Mouse (Mus musculus) thymus, adult 2 months (tissue): ENCODE measurements around the gene Ip6k1.

Experiments
- CTCF ChIP-seq: fragments of 200-500 bp; IDR thresholded peaks from 2 replicates; pipeline ENCODE4 v1.5.1; 2012; ENCODE audit warnings: mild to moderate bottlenecking, control low read depth, low read length, moderate library complexity, borderline replicate concordance; ENCODE audit not compliant: control insufficient read depth, poor library complexity, insufficient read depth; ENCODE audit errors: extremely low read depth
- POLR2A ChIP-seq: fragments of 200-500 bp; IDR thresholded peaks from 2 replicates; pipeline ENCODE4 v1.6.1; 2012; ENCODE audit warnings: mild to moderate bottlenecking, low read length, control low read depth, moderate library complexity; ENCODE audit not compliant: control insufficient read depth, poor library complexity, insufficient read depth; ENCODE audit errors: extremely low read depth

DNA sequence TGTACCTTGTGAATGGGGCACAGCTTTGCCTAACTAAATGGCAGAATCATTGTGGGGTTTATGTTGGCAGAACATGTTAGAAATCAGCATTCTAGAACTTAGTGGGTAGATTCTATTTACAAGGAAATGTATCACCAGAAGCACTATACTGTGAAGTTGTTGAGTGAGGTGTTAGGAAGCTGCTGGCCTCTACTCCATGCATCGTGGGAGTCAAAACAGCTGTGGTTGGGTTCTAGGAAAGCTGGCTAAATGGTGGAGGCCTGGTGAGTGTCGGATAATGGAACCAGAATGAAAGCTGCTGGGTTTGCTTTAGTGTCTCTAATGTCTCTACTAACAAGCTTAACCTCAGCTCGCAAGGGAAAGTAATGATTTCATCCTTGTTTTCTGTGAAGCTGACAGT is 14.8 kb downstream of the Ip6k1 start:
- TF ChIP-seq CTCF (no peak), POLR2A (no peak)
